Mouse (Mus musculus) lung, postnatal 0 days (tissue): ENCODE data around the gene Lztr1. TPM values are rescaled to one million over a fixed set of nuclear protein-coding genes. Genes with fewer than 3 reads are reported as not detected.

Experiments used
- ATAC-seq: fragments of 200-750 bp; cut with Nextera tagmentation; 2 replicates; pipeline ENCODE4 v1.8.0; 2017; ENCODE audit warnings: moderate library complexity
- DNase-seq: peaks from one replicate; pipeline ENCODE4 v3.0.0-alpha.2; 2016; ENCODE audit warnings: low spot score
- H3K27ac ChIP-seq: fragments of 300-500 bp; sonication (generic); 2 replicates; pipeline ENCODE4 v1.5.1; 2014; ENCODE audit warnings: antibody characterized with exemption, mild to moderate bottlenecking, low read length, mixed read lengths
- H3K27me3 ChIP-seq: fragments of 300-500 bp; sonication (generic); replicated peaks from 2 replicates; pipeline ENCODE4 v1.6.1; 2014; ENCODE audit warnings: low read length, mixed read lengths; ENCODE audit not compliant: insufficient read depth
- H3K36me3 ChIP-seq: fragments of 300-500 bp; sonication (generic); 2 replicates; pipeline ENCODE4 v1.6.1; 2014; ENCODE audit warnings: low read length, mixed read lengths; ENCODE audit not compliant: insufficient read depth
- H3K4me1 ChIP-seq: fragments of 300-500 bp; sonication (generic); 2 replicates; pipeline ENCODE4 v1.6.1; 2014; ENCODE audit warnings: antibody characterized with exemption, low read depth, low read length, mixed read lengths; ENCODE audit not compliant: insufficient read depth
- H3K4me2 ChIP-seq: fragments of 300-500 bp; sonication (generic); replicated peaks from 2 replicates; pipeline ENCODE4 v1.6.1; 2014; ENCODE audit warnings: low read depth, mild to moderate bottlenecking, low read length, moderate library complexity, mixed read lengths
- H3K4me3 ChIP-seq: fragments of 300-500 bp; sonication (generic); 2 replicates; pipeline ENCODE4 v1.5.1; 2014; ENCODE audit warnings: low read depth, low read length
- H3K9ac ChIP-seq: fragments of 300-500 bp; sonication (generic); replicated peaks from 2 replicates; pipeline ENCODE4 v1.6.1; 2014; ENCODE audit warnings: low read depth, mild to moderate bottlenecking
- H3K9me3 ChIP-seq: fragments of 300-500 bp; sonication (generic); 2 replicates; pipeline ENCODE4 v1.6.1; 2016; ENCODE audit warnings: low read length, mixed read lengths
- CTCF ChIP-seq: IDR thresholded peaks from 2 replicates; pipeline ENCODE4 v1.5.1; 2016; ENCODE audit warnings: antibody characterized with exemption, mild to moderate bottlenecking
- EP300 ChIP-seq: IDR thresholded peaks from 2 replicates; pipeline ENCODE4 v1.6.1; 2016; ENCODE audit warnings: antibody characterized with exemption, mild to moderate bottlenecking, control low read depth
- WGBS: fragments of 180-500 bp; shearing (Covaris S2); extraction: QIAGEN DNeasy Blood & Tissue Kit; methylation state at CpG from one replicate; pipeline ENCODE4 v1.1.7; 2014; 5-methylcytosine and 5-hydroxymethylcytosine counted together
- polyA plus RNA-seq: library from polyadenylated mRNA; unstranded; fragments of >200 nt; fragmentation: Nextera tagmentation; extraction: Ambion mirVana; gene quantifications from 2 replicates; pipeline ENCODE4 v1.2.1, GENCODE M21; 2015

The Lztr1 gene
- polyA plus RNA-seq, 1 experiment from 2014 or later = 64.7 TPM

DNA sequence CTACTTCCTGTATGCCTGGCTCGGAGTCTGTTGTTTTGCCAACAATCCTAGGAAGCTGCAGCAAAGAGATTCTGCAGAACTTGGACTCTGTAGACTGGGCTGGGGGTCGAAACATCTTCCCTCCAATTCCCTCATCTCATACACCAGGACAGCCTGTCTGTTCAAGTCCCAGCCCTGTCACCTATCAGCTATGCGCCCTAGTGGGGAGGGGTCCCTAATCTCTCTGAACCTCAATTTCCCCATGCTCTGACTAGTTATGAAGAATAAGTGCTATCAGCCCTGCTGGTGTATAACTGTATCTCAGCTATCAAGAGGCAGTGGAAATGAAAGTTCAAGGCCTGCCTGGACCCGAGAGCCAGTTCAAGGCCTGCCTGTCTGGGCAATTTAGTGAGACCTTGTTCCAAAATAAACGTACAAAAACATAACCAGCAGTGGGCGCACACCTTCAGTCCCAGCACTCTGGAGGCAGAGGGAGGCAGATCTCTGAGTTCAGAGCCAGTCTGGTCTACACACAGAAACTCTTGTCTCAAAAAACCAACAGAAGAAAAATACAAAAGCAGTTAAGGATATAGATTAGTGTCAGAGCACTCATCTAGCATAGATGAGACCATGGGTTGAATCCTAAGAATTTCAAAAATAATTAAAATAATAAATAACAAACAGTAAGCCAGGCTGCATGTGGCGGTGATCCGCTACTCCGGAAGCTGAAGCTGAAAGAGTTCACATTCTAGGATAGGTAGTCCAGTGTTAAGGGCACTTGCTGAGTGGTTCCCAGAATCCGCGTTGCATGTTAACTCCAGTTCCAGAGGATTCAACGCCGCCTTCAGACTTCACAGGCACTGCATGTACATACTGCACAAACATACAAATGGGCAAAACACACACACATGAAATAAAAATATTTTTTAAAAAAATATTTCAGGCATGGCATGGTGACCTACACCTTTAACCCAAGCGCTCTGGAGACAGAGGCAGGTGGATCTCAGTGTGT is 19.7 kb upstream of the Lztr1 start:
- Histone ChIP-seq H3K4me1 (0 out of 2 replicates have a peak, but pooled peaks cover 3% of the 10 kb centered on the region), H3K27ac (no peak overlapping the region), H3K4me3 (peak overlapping the region; percentile 39; the same call in 1 of the 2 replicates), H3K9ac (peak overlapping the region; percentile 39; the same call in 1 of the 2 replicates), H3K36me3 (peaks cover 13% of the 10 kb centered on the region; the same call in 1 of the 2 replicates), H3K9me3 (no peaks in the 10 kb centered on the region), H3K4me2 (peak overlapping the region; percentile 77), H3K27me3 (no peaks in the 10 kb centered on the region)
- ATAC-seq (peak; percentile 6; the same call in 1 of the 2 replicates), DNase-seq (no peak)
- TF ChIP-seq EP300 = no peak
- TF ChIP-seq CTCF = peak; percentile 39
- WGBS = 39% methylated on average over 14 of the region's 14 CpGs

- Histone ChIP-seq H3K9me3 (no peaks in the 10 kb centered on the region), H3K4me1 (0 out of 2 replicates have a peak, but pooled peaks cover 3% of the 10 kb centered on the region), H3K4me3 (peak within 1 kb of the TSS; percentile 39), H3K4me2 (peak within 1 kb of the TSS; percentile 77), H3K27ac (no peak within 1 kb of the TSS), H3K36me3 (peaks cover 5% of the 10 kb centered on the region; the same call in 1 of the 2 replicates), H3K27me3 (no peaks in the 10 kb centered on the region), H3K9ac (peak within 1 kb of the TSS; percentile 39; the same call in 1 of the 2 replicates)
- ATAC-seq (peak; percentile 88), DNase-seq (peak; percentile 9)
- TF ChIP-seq EP300 = no peak
- TF ChIP-seq CTCF = no peak
- WGBS = 2% methylated on average over 39 of the region's 47 CpGs
These were observed 18.9 kb upstream of the Lztr1 start, which contains the start of gene Aifm3 for GRCm38 (mm10) chr16:17489469-17490111. Aifm3 (plus strand) TSS chr16:17489611.

- Histone ChIP-seq H3K9ac (no peak overlapping the region), H3K27me3 (no peaks in the 10 kb centered on the region), H3K9me3 (no peaks in the 10 kb centered on the region), H3K36me3 (no peaks in the 10 kb centered on the region), H3K4me3 (no peak overlapping the region), H3K4me1 (0 out of 2 replicates have a peak, but pooled peaks cover 3% of the 10 kb centered on the region), H3K4me2 (no peak overlapping the region), H3K27ac (no peak overlapping the region)
- no peak for DNase-seq
- no peak for ATAC-seq
- WGBS = 77% methylated on average over 5 of the region's 5 CpGs
- TF ChIP-seq CTCF (no peak), EP300 (no peak)
These were observed 17.3 kb upstream of the Lztr1 start for GRCm38 (mm10) chr16:17491154-17491553.

DNA sequence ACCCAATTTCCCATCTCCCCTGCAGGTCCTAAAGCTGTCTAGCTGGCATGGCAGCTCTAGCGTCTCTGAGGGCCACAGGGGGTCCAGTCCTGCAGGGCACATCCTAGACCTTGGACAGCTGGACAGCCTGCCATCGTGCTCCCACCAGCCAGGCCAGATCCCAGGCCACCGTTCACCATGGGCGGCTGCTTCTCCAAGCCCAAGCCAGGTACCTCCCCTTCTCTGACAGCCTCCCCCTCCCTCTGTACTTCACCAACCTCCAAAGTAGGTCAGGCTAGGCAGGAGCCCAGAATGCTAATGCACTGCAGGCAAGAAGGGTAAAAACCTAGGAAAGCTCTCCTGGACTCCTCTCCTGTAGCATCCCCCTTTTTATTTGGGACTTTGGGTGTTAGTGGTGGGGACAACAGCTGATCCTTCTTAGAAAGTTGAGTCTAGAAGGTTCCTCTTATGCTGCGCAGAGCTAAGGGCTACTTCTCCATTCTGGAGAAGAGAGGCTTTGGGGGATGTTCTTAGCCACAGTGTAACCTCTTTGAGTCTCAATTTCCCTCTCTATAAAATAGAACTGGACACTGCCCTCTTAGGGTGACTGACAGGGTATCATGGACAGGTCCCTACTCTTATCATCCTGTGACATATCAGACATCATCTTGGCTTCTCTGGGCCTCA is 16.5 kb upstream of the Lztr1 start:
- H3K27me3 ChIP-seq = no peaks in the 10 kb centered on the region
- H3K4me3 ChIP-seq = no peak overlapping the region
- no peak overlapping the region for H3K9ac ChIP-seq
- no peaks in the 10 kb centered on the region for H3K36me3 ChIP-seq
- no peaks in the 10 kb centered on the region for H3K9me3 ChIP-seq
- no peak for ATAC-seq
- no peak for DNase-seq
- no peak overlapping the region for H3K4me2 ChIP-seq
- TF ChIP-seq EP300 = no peak
- no peak for TF ChIP-seq CTCF
- H3K27ac ChIP-seq = no peak overlapping the region
- 68% methylated on average over 5 of the region's 5 CpGs for whole genome bisulfite sequencing
- no peaks in the 10 kb centered on the region for H3K4me1 ChIP-seq

GRCm38 (mm10) chr16:17496499-17497305 is 11.8 kb upstream of the Lztr1 start:
- no peaks in the 10 kb centered on the region for H3K4me1 ChIP-seq
- H3K27me3 ChIP-seq = no peaks in the 10 kb centered on the region
- DNase-seq = peak; percentile 51
- no peaks in the 10 kb centered on the region for H3K9me3 ChIP-seq
- H3K36me3 ChIP-seq = no peaks in the 10 kb centered on the region
- H3K4me3 ChIP-seq = no peak overlapping the region
- no peak overlapping the region for H3K27ac ChIP-seq
- H3K4me2 ChIP-seq = no peak overlapping the region
- peak; percentile 25 for ATAC-seq
- TF ChIP-seq CTCF (no peak), EP300 (no peak)
- no peak overlapping the region for H3K9ac ChIP-seq
- 52% methylated on average over 2 of the region's 2 CpGs for WGBS
